Mouse (Mus musculus) bone marrow macrophage, adult 2 months (primary cell): ENCODE results near the gene Lmf2.

Source experiments
- CTCF ChIP-seq: IDR thresholded peaks from 2 replicates; pipeline ENCODE4 v1.5.1; 2012; ENCODE audit warnings: low read depth, mild to moderate bottlenecking, low read length, moderate library complexity
- POLR2A ChIP-seq: IDR thresholded peaks from 2 replicates; pipeline ENCODE4 v1.6.1; 2012; ENCODE audit warnings: mild to moderate bottlenecking, low read depth, low read length, borderline replicate concordance

- TF ChIP-seq POLR2A = no peak
- no peak for TF ChIP-seq CTCF
Observed at GRCm38 (mm10) chr15:89387127-89387526, 31.7 kb upstream of the Lmf2 start.
